Mouse (Mus musculus): ENCODE results near the gene Itga11. TPM values are rescaled to one million over a fixed set of nuclear protein-coding genes. Genes with fewer than 3 reads are reported as not detected.
"Not testable (repeated sequence)": the region's sequence is repeated elsewhere in the genome, so short reads cannot be mapped to it uniquely, and the experiment has no call there.

The Itga11 gene
- total RNA-seq, 2 experiments from 2014 or later: 0.98 to 1.1 TPM

- not testable (repeated sequence) for DNase-seq
Measured at GRCm38 (mm10) chr9:62819910-62820309, 142.3 kb downstream of the Itga11 start.

- no peak for DNase-seq
Measured at GRCm38 (mm10) chr9:62820829-62821228, 143.2 kb downstream of the Itga11 start.

- no peak for DNase-seq
Measured at GRCm38 (mm10) chr9:62821811-62822210, 144.2 kb downstream of the Itga11 start.

GRCm38 (mm10) chr9:62825791-62826393 lies 148.3 kb downstream of the Itga11 start:
- no peak for DNase-seq

- no peak for DNase-seq
Measured at GRCm38 (mm10) chr9:62826456-62826855, 148.8 kb downstream of the Itga11 start.

GRCm38 (mm10) chr9:62827939-62828652 lies 150.5 kb downstream of the Itga11 start:
- no peak for DNase-seq

GRCm38 (mm10) chr9:62828662-62829086 lies 151.0 kb downstream of the Itga11 start:
- DNase-seq: peak; percentile 98

GRCm38 (mm10) chr9:62829877-62830276 lies 152.3 kb downstream of the Itga11 start:
- DNase-seq: no peak

Other genes starting within 250 kb of the Itga11 start
- gene Coro2b, start 140.8 kb upstream of the Itga11 start, total RNA-seq (2021): 10 to 100 TPM; 16.2 to 16.9 TPM
- gene Fem1b, start 134.1 kb downstream of the Itga11 start, total RNA-seq (2021): 10 to 100 TPM; 40.3 to 41.6 TPM
- gene Cln6, start 161.0 kb downstream of the Itga11 start, total RNA-seq (2021): 10 to 100 TPM; 25.1 to 31.4 TPM
- 1 to 10 TPM; 2.4 to 2.6 TPM for gene Calml4, start 180.3 kb downstream of the Itga11 start, total RNA-seq (2021)

All from heart, postnatal 4 days (tissue).